Mouse (Mus musculus): ENCODE measurements around the gene Batf3. TPM values are rescaled to one million over a fixed set of nuclear protein-coding genes. Genes with fewer than 3 reads are reported as not detected.

Batf3 gene
- 5.5 TPM for polyA plus RNA-seq (2014; fragmentation: Illumina TruSeq; extraction: RNeasy Lipid Tissue Mini Kit (QIAGEN cat#74804); ENCODE audit: insufficient read depth, low read depth, low replicate concordance)

GRCm38 (mm10) chr1:191097802-191098747 is at the start of gene Batf3:
TSS of gene Batf3 (plus strand) at chr1:191097847.

DNA sequence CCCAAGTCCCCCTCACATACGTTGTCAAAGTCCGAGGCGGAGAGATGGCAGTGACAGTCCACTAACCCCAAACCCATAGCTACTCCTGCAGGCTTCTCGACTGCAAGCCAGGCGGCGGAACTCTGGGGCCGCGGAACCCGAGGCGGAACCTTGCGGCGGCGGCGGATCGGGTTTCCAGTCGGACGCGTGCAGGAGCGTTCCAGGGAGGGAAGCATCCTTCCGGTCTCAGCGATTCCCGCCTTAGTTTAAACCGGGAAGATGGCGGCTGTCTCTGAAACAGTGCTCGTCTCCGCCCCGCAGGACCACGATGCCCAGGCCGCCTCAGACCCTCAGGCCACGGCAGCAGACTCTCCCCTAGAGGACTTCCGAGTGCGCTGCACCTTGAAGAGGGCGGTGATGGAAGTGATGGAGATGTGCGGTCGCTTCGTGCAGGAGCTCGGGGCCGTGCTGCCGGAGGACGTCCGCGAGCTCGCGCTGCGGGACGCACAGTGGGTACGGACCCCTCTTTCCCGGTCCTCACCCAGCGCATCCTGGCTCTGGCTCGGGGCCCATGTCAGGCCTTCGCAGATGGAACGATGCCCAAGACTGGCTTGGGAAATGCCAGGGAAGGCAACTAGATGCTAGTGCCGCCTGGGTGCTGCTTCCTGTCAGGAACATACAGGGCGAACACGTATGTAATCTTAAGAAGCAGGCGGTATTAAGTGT is 34.7 kb upstream of the Batf3 start, which contains the start of the genes Tatdn3 and Nsl1:
Tatdn3 (minus strand) TSS at position 152 of the 705 bp plus-strand sequence.
Nsl1 (plus strand) TSS at position 232 of the 705 bp plus-strand sequence.

Other genes with a start within 250 kb of the Batf3 start
- 8.7 TPM for gene Rps6kc1, start 186.1 kb upstream of the Batf3 start, polyA plus RNA-seq (2014; fragmentation: Illumina TruSeq; extraction: RNeasy Lipid Tissue Mini Kit (QIAGEN cat#74804); ENCODE audit: insufficient read depth, low read depth, low replicate concordance)
- gene Angel2, start 172.7 kb upstream of the Batf3 start, polyA plus RNA-seq (2014; fragmentation: Illumina TruSeq; extraction: RNeasy Lipid Tissue Mini Kit (QIAGEN cat#74804); ENCODE audit: insufficient read depth, low read depth, low replicate concordance), result 17.1 TPM
- gene Vash2, start 118.6 kb upstream of the Batf3 start, polyA plus RNA-seq (2014; fragmentation: Illumina TruSeq; extraction: RNeasy Lipid Tissue Mini Kit (QIAGEN cat#74804); ENCODE audit: insufficient read depth, low read depth, low replicate concordance), result 0.06 TPM
- 8.9 TPM for gene Flvcr1, start 71.7 kb upstream of the Batf3 start, polyA plus RNA-seq (2014; fragmentation: Illumina TruSeq; extraction: RNeasy Lipid Tissue Mini Kit (QIAGEN cat#74804); ENCODE audit: insufficient read depth, low read depth, low replicate concordance)
- not detected for gene Spata45, start 61.2 kb upstream of the Batf3 start, polyA plus RNA-seq (2014; fragmentation: Illumina TruSeq; extraction: RNeasy Lipid Tissue Mini Kit (QIAGEN cat#74804); ENCODE audit: insufficient read depth, low read depth, low replicate concordance)
- gene Tatdn3, start 34.9 kb upstream of the Batf3 start, polyA plus RNA-seq (2014; fragmentation: Illumina TruSeq; extraction: RNeasy Lipid Tissue Mini Kit (QIAGEN cat#74804); ENCODE audit: insufficient read depth, low read depth, low replicate concordance), result 10.0 TPM
- 0.44 TPM for gene Nsl1, start 34.8 kb upstream of the Batf3 start, polyA plus RNA-seq (2014; fragmentation: Illumina TruSeq; extraction: RNeasy Lipid Tissue Mini Kit (QIAGEN cat#74804); ENCODE audit: insufficient read depth, low read depth, low replicate concordance)
- not detected for gene Fam71a, start 67.0 kb downstream of the Batf3 start, polyA plus RNA-seq (2014; fragmentation: Illumina TruSeq; extraction: RNeasy Lipid Tissue Mini Kit (QIAGEN cat#74804); ENCODE audit: insufficient read depth, low read depth, low replicate concordance)
- gene Atf3, start 120.2 kb downstream of the Batf3 start, polyA plus RNA-seq (2014; fragmentation: Illumina TruSeq; extraction: RNeasy Lipid Tissue Mini Kit (QIAGEN cat#74804); ENCODE audit: insufficient read depth, low read depth, low replicate concordance), result 12.8 TPM
- 179 TPM for gene Nenf, start 220.3 kb downstream of the Batf3 start, polyA plus RNA-seq (2014; fragmentation: Illumina TruSeq; extraction: RNeasy Lipid Tissue Mini Kit (QIAGEN cat#74804); ENCODE audit: insufficient read depth, low read depth, low replicate concordance)
- 6.4 TPM for gene Tmem206, start 228.1 kb downstream of the Batf3 start, polyA plus RNA-seq (2014; fragmentation: Illumina TruSeq; extraction: RNeasy Lipid Tissue Mini Kit (QIAGEN cat#74804); ENCODE audit: insufficient read depth, low read depth, low replicate concordance)

Data from lung, adult 10 weeks (tissue).